Mouse (Mus musculus) midbrain, postnatal 0 days (tissue): ENCODE results near the gene Nipa1. TPM values are rescaled to one million over a fixed set of nuclear protein-coding genes. Genes with fewer than 3 reads are reported as not detected.

Source experiments
- ATAC-seq: fragments of 200-750 bp; cut with Nextera tagmentation; 2 replicates; pipeline ENCODE4 v1.8.0; 2017; ENCODE audit warnings: moderate number of reproducible peaks, mild to moderate bottlenecking, moderate TSS enrichment, moderate library complexity; ENCODE audit not compliant: low FRiP score
- DNase-seq: peaks from one replicate; pipeline ENCODE4 v3.0.0-alpha.2; 2015; ENCODE audit warnings: low spot score
- H3K27ac ChIP-seq: fragments of 300-500 bp; sonication (generic); 2 replicates; pipeline ENCODE4 v1.5.1; 2014; ENCODE audit warnings: low read depth, mild to moderate bottlenecking, low read length, mixed read lengths
- H3K27me3 ChIP-seq: fragments of 300-500 bp; sonication (generic); 2 replicates; pipeline ENCODE4 v1.6.1; 2014; ENCODE audit warnings: low read length, control low read depth, mixed read lengths; ENCODE audit not compliant: insufficient read depth
- H3K36me3 ChIP-seq: fragments of 300-500 bp; sonication (generic); 2 replicates; pipeline ENCODE4 v1.6.1; 2014; ENCODE audit warnings: low read length, control low read depth, mixed read lengths; ENCODE audit not compliant: insufficient read depth
- H3K4me1 ChIP-seq: fragments of 300-500 bp; sonication (generic); 2 replicates; pipeline ENCODE4 v1.6.1; 2014; ENCODE audit warnings: mild to moderate bottlenecking, control low read depth, antibody characterized with exemption, low read length, mixed read lengths; ENCODE audit not compliant: insufficient read depth
- H3K4me2 ChIP-seq: fragments of 300-500 bp; sonication (generic); 2 replicates; pipeline ENCODE4 v1.6.1; 2014; ENCODE audit warnings: low read depth, mild to moderate bottlenecking, low read length, mixed read lengths; ENCODE audit not compliant: poor library complexity, severe bottlenecking
- H3K4me3 ChIP-seq: fragments of 300-500 bp; sonication (generic); 2 replicates; pipeline ENCODE4 v1.5.1; 2014; ENCODE audit warnings: low read depth, mild to moderate bottlenecking, low read length, moderate library complexity
- H3K9ac ChIP-seq: fragments of 300-500 bp; sonication (generic); replicated peaks from 2 replicates; pipeline ENCODE4 v1.6.1; 2014; ENCODE audit warnings: mild to moderate bottlenecking, low read length, moderate library complexity, mixed read lengths; ENCODE audit not compliant: poor library complexity, severe bottlenecking
- H3K9me3 ChIP-seq: fragments of 300-500 bp; sonication (generic); 2 replicates; pipeline ENCODE4 v1.6.1; 2016; ENCODE audit warnings: low read length, control low read depth
- CTCF ChIP-seq: IDR thresholded peaks from 2 replicates; pipeline ENCODE4 v1.5.1; 2016; ENCODE audit warnings: antibody characterized with exemption, mild to moderate bottlenecking
- WGBS: fragments of 180-500 bp; shearing (Covaris S2); extraction: QIAGEN DNeasy Blood & Tissue Kit; methylation state at CpG from one replicate; pipeline ENCODE4 v1.1.7; 2014; 5-methylcytosine and 5-hydroxymethylcytosine counted together
- polyA plus RNA-seq: library from polyadenylated mRNA; unstranded; fragments of >200 nt; fragmentation: Nextera tagmentation; extraction: Ambion mirVana; gene quantifications from 2 replicates; pipeline ENCODE4 v1.2.1, GENCODE M21; 2015
- total RNA-seq: library from RNA; depleted of rRNA; stranded (reverse); fragments of >200 nt; gene quantifications from 2 replicates; pipeline ENCODE4 v1.2.3, GENCODE M21; 2014

Nipa1 gene
- total and polyA plus RNA-seq, 2 experiments from 2014 or later: 31.7 to 48.1 TPM

DNA sequence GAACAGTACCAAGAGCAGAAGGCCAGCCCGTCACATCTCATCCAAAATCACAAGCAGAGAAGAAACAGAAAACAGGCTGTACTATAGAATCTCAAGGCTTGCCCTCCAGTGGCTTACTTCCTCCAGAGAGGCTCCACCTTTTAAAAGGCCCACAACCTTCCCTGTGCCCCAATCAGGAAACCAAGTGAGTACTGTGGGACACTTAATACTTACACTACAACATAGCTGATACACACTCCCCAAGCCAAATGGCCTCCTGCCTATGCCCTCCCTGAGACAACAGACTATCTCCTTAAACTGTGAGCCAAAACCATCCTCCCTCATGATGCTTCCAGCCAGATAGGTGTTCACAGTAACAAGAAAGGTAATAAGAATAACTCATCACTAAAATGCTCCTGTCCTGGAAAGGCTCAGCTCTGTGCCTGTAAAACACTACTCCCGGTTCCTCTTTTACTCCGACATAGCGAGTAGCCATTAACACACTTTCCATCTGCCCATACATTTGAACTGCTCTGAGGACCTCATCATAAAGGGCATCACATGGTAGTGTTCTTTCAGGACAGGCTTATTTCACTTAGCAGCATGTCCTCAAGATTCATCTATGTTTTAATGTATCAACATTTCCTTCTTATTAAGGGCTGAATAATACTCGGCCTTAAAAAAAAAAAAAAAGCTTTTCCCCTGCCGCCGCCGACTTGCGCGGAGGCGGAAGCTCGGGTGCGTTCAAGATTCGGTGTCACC lies 6.3 kb downstream of the Nipa1 start:
- Histone ChIP-seq H3K9me3 (no peaks in the 10 kb centered on the region), H3K27ac (no peak overlapping the region), H3K4me1 (no peaks in the 10 kb centered on the region), H3K4me3 (no peak overlapping the region), H3K27me3 (no peaks in the 10 kb centered on the region), H3K36me3 (no peaks in the 10 kb centered on the region), H3K4me2 (no peak overlapping the region), H3K9ac (no peak overlapping the region)
- WGBS: over 99% methylated on average over 14 of the region's 14 CpGs
- ATAC-seq (no peak), DNase-seq (no peak)
- TF ChIP-seq CTCF: no peak

DNA sequence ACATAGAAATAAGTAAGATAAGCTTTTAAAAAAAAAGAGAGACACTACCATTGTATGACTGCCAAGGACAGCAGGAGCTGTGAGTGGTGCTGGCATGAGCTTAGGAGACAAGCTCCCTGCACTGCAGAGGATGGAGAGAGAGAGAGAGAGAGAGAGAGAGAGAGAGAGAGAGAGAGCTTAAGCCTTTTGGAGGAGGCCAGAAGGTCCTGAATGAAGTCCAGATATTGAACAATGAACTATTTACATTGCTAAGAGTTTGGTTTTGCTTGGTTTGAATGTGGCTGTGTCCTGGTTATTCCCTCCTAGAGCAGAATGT lies 8.8 kb downstream of the Nipa1 start:
- Histone ChIP-seq H3K4me1 (no peaks in the 10 kb centered on the region), H3K27ac (no peak overlapping the region), H3K9me3 (no peaks in the 10 kb centered on the region), H3K4me2 (no peak overlapping the region), H3K4me3 (no peak overlapping the region), H3K9ac (no peak overlapping the region), H3K27me3 (no peaks in the 10 kb centered on the region), H3K36me3 (no peaks in the 10 kb centered on the region)
- TF ChIP-seq CTCF: no peak
- ATAC-seq (no peak), DNase-seq (no peak)

DNA sequence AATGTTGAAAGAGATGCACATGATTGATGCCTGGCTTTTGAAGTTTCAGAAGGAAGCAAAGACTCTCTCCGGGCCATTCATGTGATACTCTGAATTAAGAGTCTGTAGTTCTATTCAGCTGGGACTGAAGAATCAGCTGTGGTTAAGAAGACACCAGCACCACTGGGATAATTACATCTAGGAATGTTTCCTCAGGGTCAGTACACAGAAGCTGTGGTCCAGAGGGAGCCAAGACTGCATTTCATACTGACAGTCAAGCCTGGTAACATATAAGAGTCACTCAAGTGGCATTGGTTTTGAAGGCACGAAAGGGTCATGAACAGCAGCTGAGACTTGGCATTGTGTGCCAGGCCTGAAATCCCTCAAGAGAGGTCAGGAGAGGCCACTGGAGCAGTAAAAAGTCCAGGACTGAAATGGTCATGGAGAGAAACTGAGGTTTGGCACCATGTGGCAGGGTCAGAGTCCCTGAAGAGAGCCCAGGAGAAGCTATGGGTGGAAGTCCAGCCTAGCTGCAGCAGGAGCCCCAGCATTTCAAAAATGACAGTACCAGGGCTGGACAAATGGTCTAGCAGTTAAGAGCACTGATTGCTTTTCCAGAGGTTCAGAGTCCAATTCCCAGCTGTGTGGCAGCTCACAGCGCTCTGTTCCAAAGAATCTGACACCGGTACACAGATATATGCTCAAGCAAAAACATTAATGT lies 9.3 kb downstream of the Nipa1 start:
- Histone ChIP-seq H3K4me2 (no peak overlapping the region), H3K9ac (no peak overlapping the region), H3K4me3 (no peak overlapping the region), H3K4me1 (no peaks in the 10 kb centered on the region), H3K36me3 (no peaks in the 10 kb centered on the region), H3K27ac (no peak overlapping the region), H3K27me3 (no peaks in the 10 kb centered on the region), H3K9me3 (no peaks in the 10 kb centered on the region)
- ATAC-seq: no peak
- TF ChIP-seq CTCF: no peak
- WGBS: 72% methylated on average over 4 of the region's 4 CpGs
- DNase-seq: no peak

DNA sequence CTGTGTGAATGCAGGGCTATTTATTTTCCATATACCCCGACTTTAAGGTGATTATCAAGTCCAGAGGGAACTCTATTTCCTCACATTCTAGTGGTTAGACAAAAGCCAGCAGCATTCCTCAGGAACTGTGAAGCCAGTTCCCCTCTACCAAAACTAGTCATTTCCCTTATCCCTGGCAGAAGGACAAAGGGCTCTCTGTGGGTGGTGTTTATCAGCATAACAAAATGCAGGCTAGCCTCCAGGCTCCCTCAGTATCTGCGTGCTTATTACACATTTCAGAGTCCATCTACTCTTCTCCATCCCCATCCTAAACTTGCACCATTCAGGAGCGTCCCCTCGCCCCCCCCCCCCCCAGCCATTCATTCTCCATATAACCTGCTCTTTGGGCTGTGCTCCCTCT lies 20.8 kb downstream of the Nipa1 start:
- DNase-seq (no peak), ATAC-seq (no peak)
- WGBS: 9% methylated on average over 3 of the region's 4 CpGs
- TF ChIP-seq CTCF: no peak
- H3K27ac ChIP-seq: no peak overlapping the region
- H3K36me3 ChIP-seq: no peaks in the 10 kb centered on the region
- peaks cover 4% of the 10 kb centered on the region; the same call in 1 of the 2 replicates for H3K4me1 ChIP-seq
- H3K27me3 ChIP-seq: no peaks in the 10 kb centered on the region
- H3K4me2 ChIP-seq: no peak overlapping the region
- no peaks in the 10 kb centered on the region for H3K9me3 ChIP-seq
- no peak overlapping the region for H3K9ac ChIP-seq
- H3K4me3 ChIP-seq: no peak overlapping the region

DNA sequence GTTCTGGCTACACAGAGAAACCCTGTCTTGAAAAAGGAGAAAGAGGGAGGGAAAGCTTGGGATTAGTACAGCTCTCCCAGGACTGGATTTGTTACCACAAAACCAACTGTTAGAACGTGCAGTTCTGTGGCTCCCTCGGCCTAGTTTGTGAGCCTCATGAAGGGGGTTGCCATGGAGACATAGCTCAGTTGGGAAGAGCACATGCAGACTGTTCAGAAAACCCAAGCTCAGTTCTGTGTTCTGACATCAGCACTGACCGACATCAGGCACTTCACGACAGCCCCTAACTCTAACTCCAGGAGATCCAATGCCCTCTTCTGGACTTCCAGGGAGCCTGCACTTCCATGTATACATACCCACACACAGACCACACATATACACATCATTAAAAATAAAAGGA lies 24.7 kb downstream of the Nipa1 start:
- ATAC-seq (peak; percentile 70), DNase-seq (peak; percentile 65)
- Histone ChIP-seq H3K9me3 (no peaks in the 10 kb centered on the region), H3K4me1 (peaks cover 4% of the 10 kb centered on the region; the same call in 1 of the 2 replicates), H3K9ac (no peak overlapping the region), H3K36me3 (peaks cover 3% of the 10 kb centered on the region; the same call in 1 of the 2 replicates), H3K4me2 (no peak overlapping the region), H3K27ac (no peak overlapping the region), H3K4me3 (no peak overlapping the region), H3K27me3 (no peaks in the 10 kb centered on the region)
- peak; percentile 19 for TF ChIP-seq CTCF
- WGBS: 12% methylated on average over 4 of the region's 4 CpGs

DNA sequence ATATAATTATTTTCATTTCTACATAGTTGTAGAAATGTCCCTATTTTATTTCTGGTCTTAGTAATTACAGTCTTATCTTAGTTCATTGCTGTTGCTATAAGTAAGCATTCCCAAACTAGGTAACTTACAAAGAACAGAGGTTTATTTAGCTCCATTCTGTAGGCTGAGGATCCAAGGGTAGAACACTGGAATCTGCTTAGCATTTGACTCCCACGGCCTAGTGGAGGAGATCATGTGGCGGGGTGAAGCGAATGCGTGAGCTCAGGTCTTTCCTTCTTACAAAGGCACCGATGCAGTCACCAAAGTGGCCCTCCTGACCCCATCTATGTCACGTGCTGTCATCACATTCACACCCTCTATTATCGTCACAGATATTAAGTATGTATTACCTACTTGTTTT lies 27.9 kb downstream of the Nipa1 start:
- WGBS: 90% methylated on average over 7 of the region's 7 CpGs
- H3K9me3 ChIP-seq: no peaks in the 10 kb centered on the region
- peaks cover 3% of the 10 kb centered on the region; the same call in 1 of the 2 replicates for H3K36me3 ChIP-seq
- peaks cover 2% of the 10 kb centered on the region; the same call in 1 of the 2 replicates for H3K4me1 ChIP-seq
- no peaks in the 10 kb centered on the region for H3K27me3 ChIP-seq
- DNase-seq (no peak), ATAC-seq (no peak)
- no peak overlapping the region for H3K27ac ChIP-seq
- no peak overlapping the region for H3K4me2 ChIP-seq
- TF ChIP-seq CTCF: no peak
- H3K9ac ChIP-seq: no peak overlapping the region
- H3K4me3 ChIP-seq: no peak overlapping the region
